Mouse (Mus musculus) liver, adult 2 months (tissue): ENCODE measurements around the gene Gpank1.

Experiments
- CTCF ChIP-seq: fragments of 200-500 bp; IDR thresholded peaks from 2 replicates; pipeline ENCODE4 v1.5.1; 2011; ENCODE audit warnings: low read depth, low read length, control low read depth
- POLR2A ChIP-seq: fragments of 200-500 bp; IDR thresholded peaks from 2 replicates; pipeline ENCODE4 v1.6.1; 2011; ENCODE audit warnings: low read length, control low read depth; ENCODE audit not compliant: insufficient read depth; ENCODE audit errors: extremely low read depth

DNA sequence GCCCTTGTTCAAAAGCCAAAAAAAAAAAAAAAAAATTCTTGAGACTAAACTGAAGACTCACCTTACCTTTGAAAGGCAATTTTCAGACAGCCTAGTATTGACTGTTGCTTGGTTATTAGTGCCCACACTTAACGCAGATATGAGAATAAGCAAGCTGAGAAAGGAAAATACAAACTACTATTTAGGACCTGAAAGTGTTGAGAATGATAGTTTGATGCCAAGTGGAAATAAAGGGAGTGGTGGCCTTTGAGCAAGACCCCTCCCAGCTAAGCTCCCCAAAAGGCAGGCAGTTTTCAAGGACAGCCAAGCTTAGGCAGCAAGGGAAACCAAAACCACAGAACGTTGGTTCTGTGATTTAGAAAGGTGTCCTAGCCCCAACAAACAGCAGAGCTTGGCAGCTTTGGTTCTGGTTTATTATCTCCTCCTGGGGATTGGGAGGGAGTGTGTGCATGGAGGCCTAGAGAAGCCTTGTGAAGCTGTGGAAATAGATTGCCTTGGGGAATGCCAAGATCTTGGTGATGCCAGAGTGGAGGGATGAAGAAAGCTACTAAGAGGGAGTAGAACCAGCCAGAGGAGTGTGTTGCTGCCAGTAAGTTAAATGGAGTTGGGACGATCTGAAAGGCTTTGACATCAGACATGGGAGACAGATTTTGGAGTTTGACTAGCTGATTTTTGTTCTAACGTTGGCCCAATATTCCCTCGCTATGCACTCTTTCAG is 26.8 kb downstream of the Gpank1 start:
- TF ChIP-seq POLR2A, result no peak
- TF ChIP-seq CTCF, result no peak
